Mouse (Mus musculus) neural tube, embryonic 11.5 days (tissue): Measurements from ENCODE around the gene Tomt. TPM values are rescaled to one million over a fixed set of nuclear protein-coding genes. Genes with fewer than 3 reads are reported as not detected.
A peak's percentile ranks its signal among the peaks of the same experiment; 100 is the strongest.
"Not testable (repeated sequence)": the region's sequence is repeated elsewhere in the genome, so short reads cannot be mapped to it uniquely, and the experiment has no call there.

Source experiments
- ATAC-seq: fragments of 200-750 bp; cut with Nextera tagmentation; 2 replicates; pipeline ENCODE4 v1.8.0; 2017; ENCODE audit warnings: moderate number of reproducible peaks, mild to moderate bottlenecking, moderate TSS enrichment, moderate library complexity; ENCODE audit not compliant: insufficient read depth, low FRiP score, low TSS enrichment
- DNase-seq: peaks from one replicate; pipeline ENCODE4 v3.0.0-alpha.2; 2015; ENCODE audit warnings: low spot score
- H3K27ac ChIP-seq: fragments of 300-500 bp; sonication (generic); 2 replicates; pipeline ENCODE4 v1.5.1; 2014; ENCODE audit warnings: low read depth, mild to moderate bottlenecking, low read length
- H3K27me3 ChIP-seq: fragments of 300-500 bp; sonication (generic); 2 replicates; pipeline ENCODE4 v1.6.1; 2014; ENCODE audit warnings: mild to moderate bottlenecking, low read length, mixed read lengths; ENCODE audit not compliant: control insufficient read depth, insufficient read depth
- H3K36me3 ChIP-seq: fragments of 300-500 bp; sonication (generic); 2 replicates; pipeline ENCODE4 v1.6.1; 2014; ENCODE audit warnings: mild to moderate bottlenecking, low read length, moderate library complexity, mixed read lengths; ENCODE audit not compliant: control insufficient read depth, insufficient read depth
- H3K4me1 ChIP-seq: fragments of 300-500 bp; sonication (generic); 2 replicates; pipeline ENCODE4 v1.6.1; 2014; ENCODE audit warnings: low read length, mixed read lengths; ENCODE audit not compliant: control insufficient read depth, insufficient read depth
- H3K4me2 ChIP-seq: fragments of 300-500 bp; sonication (generic); 2 replicates; pipeline ENCODE4 v1.6.1; 2014; ENCODE audit warnings: low read depth, mild to moderate bottlenecking, moderate library complexity
- H3K4me3 ChIP-seq: fragments of 300-500 bp; sonication (generic); 2 replicates; pipeline ENCODE4 v1.5.1; 2014; ENCODE audit warnings: low read depth, low read length
- H3K9ac ChIP-seq: fragments of 300-500 bp; sonication (generic); 2 replicates; pipeline ENCODE4 v1.6.1; 2014; ENCODE audit warnings: mild to moderate bottlenecking, low read length
- H3K9me3 ChIP-seq: fragments of 300-500 bp; sonication (generic); 2 replicates; pipeline ENCODE4 v1.6.1; 2016; ENCODE audit warnings: low read length; ENCODE audit not compliant: control insufficient read depth
- WGBS: fragments of 180-500 bp; shearing (Covaris S2); extraction: QIAGEN DNeasy Blood & Tissue Kit; methylation state at CpG from one replicate; pipeline ENCODE4 v1.1.7; 2014; 5-methylcytosine and 5-hydroxymethylcytosine counted together
- polyA plus RNA-seq: library from polyadenylated mRNA; unstranded; fragments of >200 nt; fragmentation: Nextera tagmentation; extraction: Ambion mirVana; gene quantifications from 2 replicates; pipeline ENCODE4 v1.2.1, GENCODE M21; 2014

The Tomt gene
- 0.53 and 1.0 TPM in 2 replicates for polyA plus RNA-seq

DNA sequence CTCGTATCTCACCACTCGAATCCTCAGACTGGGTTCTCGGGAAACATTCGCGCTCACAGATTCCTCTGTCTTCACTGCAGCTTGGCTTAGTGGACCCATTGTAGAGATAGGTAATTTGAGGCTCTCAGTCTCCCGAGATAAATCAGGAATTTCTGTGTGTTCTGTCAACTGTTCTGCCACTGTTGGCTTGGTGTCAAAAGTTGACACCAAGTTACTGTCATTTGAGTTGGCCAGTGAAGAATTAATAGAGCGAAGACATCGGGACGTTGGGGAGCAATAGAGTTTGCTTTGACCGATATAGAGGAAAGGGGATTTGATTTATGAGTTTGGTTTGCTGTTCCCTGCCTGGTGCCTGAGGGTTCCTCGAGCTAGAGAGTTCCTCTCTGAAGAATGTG, at the start of gene Tomt:
Gene Tomt (minus strand): TSS at position 73 of the 395 bp plus-strand sequence.
- no peaks in the 10 kb centered on the region for H3K4me1 ChIP-seq
- no peaks in the 10 kb centered on the region for H3K9me3 ChIP-seq
- peak within 1 kb of the TSS; percentile 49 for H3K4me2 ChIP-seq
- ATAC-seq (no peak), DNase-seq (no peak)
- WGBS = 16% methylated on average over 11 of the region's 11 CpGs
- peak within 1 kb of the TSS; percentile 92 for H3K9ac ChIP-seq
- peak within 1 kb of the TSS; percentile 93 for H3K27ac ChIP-seq
- peak within 1 kb of the TSS; percentile 75 for H3K4me3 ChIP-seq
- H3K36me3 ChIP-seq = peaks cover 9% of the 10 kb centered on the region
- no peaks in the 10 kb centered on the region for H3K27me3 ChIP-seq

DNA sequence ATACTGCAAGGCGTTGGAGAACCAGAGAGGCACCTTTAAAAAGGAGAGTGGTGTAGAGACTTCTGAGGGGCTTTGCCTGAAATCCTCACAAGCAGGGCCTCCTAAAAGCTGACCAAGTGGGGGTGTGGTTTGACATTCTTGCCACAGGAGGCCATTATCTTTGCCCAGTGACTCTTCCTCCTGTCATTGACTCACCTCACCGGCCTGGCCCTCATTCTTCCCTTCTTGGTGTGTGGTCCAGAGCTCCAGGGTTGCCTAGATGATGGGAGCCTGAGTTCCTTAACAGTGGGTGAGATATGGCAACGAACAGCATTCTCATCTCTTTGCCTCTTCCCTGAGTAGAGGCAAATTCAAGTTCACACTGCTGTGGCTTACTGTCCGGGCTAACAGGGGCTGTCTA, 49.7 kb upstream of the Tomt start:
- no peak overlapping the region for H3K4me3 ChIP-seq
- no peak overlapping the region for H3K4me2 ChIP-seq
- ATAC-seq = no peak
- no peaks in the 10 kb centered on the region for H3K36me3 ChIP-seq
- no peak overlapping the region for H3K27ac ChIP-seq
- H3K9me3 ChIP-seq = no peaks in the 10 kb centered on the region
- WGBS = 70% methylated on average over 4 of the region's 4 CpGs
- H3K4me1 ChIP-seq = no peaks in the 10 kb centered on the region
- H3K27me3 ChIP-seq = no peaks in the 10 kb centered on the region
- DNase-seq = no peak
- H3K9ac ChIP-seq = no peak overlapping the region

- no peaks in the 10 kb centered on the region for H3K27me3 ChIP-seq
- 93% methylated on average over 2 of the region's 2 CpGs for WGBS
- no peak for DNase-seq
- no peak for ATAC-seq
- H3K4me3 ChIP-seq = no peak overlapping the region
- no peaks in the 10 kb centered on the region for H3K9me3 ChIP-seq
- H3K4me2 ChIP-seq = no peak overlapping the region
- H3K27ac ChIP-seq = no peak overlapping the region
- H3K36me3 ChIP-seq = no peaks in the 10 kb centered on the region
- H3K4me1 ChIP-seq = no peaks in the 10 kb centered on the region
- H3K9ac ChIP-seq = no peak overlapping the region
Measured at GRCm38 (mm10) chr7:101955276-101955675, 49.1 kb upstream of the Tomt start.

- Histone ChIP-seq H3K27ac (no peak overlapping the region), H3K9ac (no peak overlapping the region), H3K36me3 (no peaks in the 10 kb centered on the region), H3K4me2 (no peak overlapping the region), H3K4me3 (no peak overlapping the region), H3K4me1 (no peaks in the 10 kb centered on the region), H3K27me3 (no peaks in the 10 kb centered on the region), H3K9me3 (no peaks in the 10 kb centered on the region)
- DNase-seq (no peak), ATAC-seq (no peak)
- 94% methylated on average over 2 of the region's 2 CpGs for WGBS
Measured at GRCm38 (mm10) chr7:101954163-101954562, 48.0 kb upstream of the Tomt start.

DNA sequence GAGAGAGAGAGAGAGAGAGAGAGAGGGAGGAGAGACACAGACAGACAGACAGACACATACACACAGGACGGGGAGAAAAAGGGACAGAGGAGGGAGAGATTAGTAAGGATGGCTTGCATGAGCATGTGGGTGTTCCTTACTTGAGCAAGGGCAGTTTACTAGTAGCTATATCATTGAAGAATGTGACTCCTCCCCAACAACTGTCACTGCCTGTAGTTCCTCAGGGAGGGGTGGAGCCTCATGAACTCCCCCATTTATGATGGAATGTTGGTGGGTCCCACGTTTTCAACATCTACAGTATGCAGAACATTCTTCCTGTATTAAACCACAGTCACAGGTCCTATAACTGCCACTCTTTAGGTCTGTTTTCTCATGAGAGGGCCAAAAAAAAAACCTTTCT, 45.9 kb upstream of the Tomt start:
- no peak overlapping the region for H3K27ac ChIP-seq
- H3K27me3 ChIP-seq = no peaks in the 10 kb centered on the region
- H3K4me3 ChIP-seq = no peak overlapping the region
- no peaks in the 10 kb centered on the region for H3K9me3 ChIP-seq
- ATAC-seq = no peak
- H3K9ac ChIP-seq = no peak overlapping the region
- H3K4me1 ChIP-seq = no peaks in the 10 kb centered on the region
- DNase-seq = no peak
- no peaks in the 10 kb centered on the region for H3K36me3 ChIP-seq
- no peak overlapping the region for H3K4me2 ChIP-seq
- WGBS = 71% methylated on average over 2 of the region's 2 CpGs

GRCm38 (mm10) chr7:101951648-101952047, 45.5 kb upstream of the Tomt start:
- Histone ChIP-seq H3K9ac (no peak overlapping the region), H3K4me2 (no peak overlapping the region), H3K36me3 (no peaks in the 10 kb centered on the region), H3K9me3 (no peaks in the 10 kb centered on the region), H3K4me3 (no peak overlapping the region), H3K4me1 (no peaks in the 10 kb centered on the region), H3K27me3 (no peaks in the 10 kb centered on the region), H3K27ac (no peak overlapping the region)
- DNase-seq (no peak), ATAC-seq (no peak)
- WGBS = 90% methylated on average over 1 of the region's 1 CpGs

GRCm38 (mm10) chr7:101949008-101949407, 42.8 kb upstream of the Tomt start:
- H3K4me3 ChIP-seq, H3K27ac ChIP-seq, H3K27me3 ChIP-seq, H3K9ac ChIP-seq, H3K36me3 ChIP-seq, DNase-seq, H3K4me1 ChIP-seq, ATAC-seq, H3K9me3 ChIP-seq, H3K4me2 ChIP-seq: not testable (repeated sequence)
- WGBS = 95% methylated on average over 5 of the region's 5 CpGs

- H3K9me3 ChIP-seq = no peaks in the 10 kb centered on the region
- WGBS = 95% methylated on average over 4 of the region's 4 CpGs
- H3K27ac ChIP-seq = no peak overlapping the region
- DNase-seq (no peak), ATAC-seq (no peak)
- no peak overlapping the region for H3K9ac ChIP-seq
- H3K4me2 ChIP-seq = no peak overlapping the region
- peaks cover 2% of the 10 kb centered on the region; the same call in 1 of the 2 replicates for H3K36me3 ChIP-seq
- peaks cover under 1% of the 10 kb centered on the region; the same call in 1 of the 2 replicates for H3K4me1 ChIP-seq
- no peaks in the 10 kb centered on the region for H3K27me3 ChIP-seq
- H3K4me3 ChIP-seq = no peak overlapping the region
Measured at GRCm38 (mm10) chr7:101939758-101940157, 33.6 kb upstream of the Tomt start.

DNA sequence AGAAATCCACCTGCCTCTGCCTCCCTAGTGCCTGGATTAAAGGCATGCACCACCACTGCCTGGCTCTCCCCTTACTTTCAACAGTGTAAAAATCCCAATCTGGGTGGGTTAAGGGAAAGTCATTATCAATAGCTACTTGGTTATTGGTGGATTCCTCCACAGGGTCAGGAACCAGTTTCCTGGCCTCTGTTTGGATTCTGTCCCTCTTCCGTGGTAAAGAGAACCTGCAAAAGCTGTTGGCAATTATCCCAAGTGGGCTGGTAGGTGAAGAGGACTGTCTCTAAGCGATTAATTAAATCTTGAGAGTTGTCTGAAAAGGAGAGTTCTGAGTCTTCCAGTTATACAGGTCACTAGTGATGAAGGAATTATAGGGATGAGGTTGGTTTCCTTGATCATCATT, 32.2 kb upstream of the Tomt start:
- no peak overlapping the region for H3K4me2 ChIP-seq
- H3K4me3 ChIP-seq = no peak overlapping the region
- DNase-seq (no peak), ATAC-seq (no peak)
- H3K9me3 ChIP-seq = no peaks in the 10 kb centered on the region
- H3K9ac ChIP-seq = no peak overlapping the region
- no peaks in the 10 kb centered on the region for H3K27me3 ChIP-seq
- H3K4me1 ChIP-seq = peaks cover 3% of the 10 kb centered on the region; the same call in 1 of the 2 replicates
- H3K27ac ChIP-seq = no peak overlapping the region
- WGBS = 91% methylated on average over 2 of the region's 2 CpGs
- H3K36me3 ChIP-seq = peaks cover 2% of the 10 kb centered on the region; the same call in 1 of the 2 replicates
